Mouse (Mus musculus) heart, adult 9 months (tissue): ENCODE results near the gene 1700020N01Rik.

Source experiments
- DNase-seq, 2 experiments: peaks; one replicate each; pipeline ENCODE4 v3.0.0; 2022; ENCODE audit warnings: low spot score in 2 of 2

1700020N01Rik gene

GRCm38 (mm10) chr10:21669750-21670161, 76.8 kb downstream of the 1700020N01Rik start:
- DNase-seq = peak; percentile 20 to 29

GRCm38 (mm10) chr10:21670168-21670567, 77.2 kb downstream of the 1700020N01Rik start:
- peak in 1 of 2 experiments; percentile 14 for DNase-seq
